Mouse (Mus musculus): ENCODE measurements around the gene Gli2.

GRCm38 (mm10) chr1:118953031-118953430 lies 100.4 kb downstream of the Gli2 start:
- no peak for TF ChIP-seq POLR2A (IDR thresholded peaks at IDR 0.05; ENCODE audit: extremely low read depth, insufficient read depth, low read length)
- TF ChIP-seq CTCF (IDR thresholded peaks at IDR 0.05; ENCODE audit: low read depth, low read length), result no peak

Measured in liver, adult 2 months (tissue).